Mouse (Mus musculus): ENCODE measurements around the gene Acsl4.
A peak's percentile ranks its signal among the peaks of the same experiment; 100 is the strongest.

Gene Acsl4

GRCm38 (mm10) chrX:142358427-142358826, 31.9 kb downstream of the Acsl4 start:
- DNase-seq (ENCODE audit: low spot score in 2 of 2), result no peak

DNA sequence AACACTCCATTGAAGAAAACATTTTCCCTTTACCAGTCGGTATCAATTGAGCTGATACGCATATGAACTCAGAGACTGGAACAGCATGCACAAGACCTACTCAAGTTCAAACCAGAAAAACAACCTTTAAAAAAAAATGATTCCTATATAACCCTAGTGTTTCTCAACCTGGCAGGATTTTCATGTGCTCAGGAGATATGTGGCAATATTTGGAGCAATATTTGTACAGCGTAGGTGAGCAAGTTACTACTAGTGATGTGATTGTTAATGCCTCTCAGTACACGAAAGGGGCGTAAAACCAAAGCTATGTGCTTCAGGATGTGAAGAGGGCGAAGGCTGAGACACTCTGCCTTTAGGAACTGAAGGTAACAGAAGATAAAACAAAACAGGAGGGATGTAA, 54.1 kb downstream of the Acsl4 start:
- DNase-seq (ENCODE audit: low spot score in 2 of 2), result no peak

- DNase-seq (ENCODE audit: low spot score in 2 of 2), result no peak
Measured at GRCm38 (mm10) chrX:142335502-142335901, 54.8 kb downstream of the Acsl4 start.

- DNase-seq (ENCODE audit: low spot score in 2 of 2), result no peak
Measured at GRCm38 (mm10) chrX:142325760-142326159, 64.6 kb downstream of the Acsl4 start.

- DNase-seq (ENCODE audit: low spot score in 2 of 2), result no peak
Measured at GRCm38 (mm10) chrX:142316106-142316505, 74.2 kb downstream of the Acsl4 start.

DNA sequence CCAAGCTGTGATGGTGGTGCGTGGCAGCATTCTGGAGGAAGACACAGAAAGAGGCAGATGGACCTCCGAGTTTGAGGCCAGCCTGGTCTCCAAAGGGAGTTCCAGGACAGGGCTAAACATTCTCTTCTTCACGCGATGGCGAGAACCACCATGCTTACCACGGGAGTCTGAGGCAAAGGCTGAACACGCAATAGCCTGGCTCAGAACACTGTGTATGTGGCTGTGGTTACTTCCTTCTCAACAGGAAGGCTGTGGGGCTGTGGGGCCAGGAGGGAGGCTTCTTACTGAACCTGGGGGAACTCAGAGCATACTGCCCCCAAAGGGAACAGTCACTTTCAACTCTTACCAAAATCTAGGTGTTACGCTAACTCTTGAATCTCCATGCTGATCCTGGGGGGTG, 75.1 kb downstream of the Acsl4 start:
- no peak for DNase-seq (ENCODE audit: low spot score in 2 of 2)

- DNase-seq (ENCODE audit: low spot score in 2 of 2), result peak; percentile 7 to 10
Measured at GRCm38 (mm10) chrX:142314307-142315024, 75.9 kb downstream of the Acsl4 start.

DNA sequence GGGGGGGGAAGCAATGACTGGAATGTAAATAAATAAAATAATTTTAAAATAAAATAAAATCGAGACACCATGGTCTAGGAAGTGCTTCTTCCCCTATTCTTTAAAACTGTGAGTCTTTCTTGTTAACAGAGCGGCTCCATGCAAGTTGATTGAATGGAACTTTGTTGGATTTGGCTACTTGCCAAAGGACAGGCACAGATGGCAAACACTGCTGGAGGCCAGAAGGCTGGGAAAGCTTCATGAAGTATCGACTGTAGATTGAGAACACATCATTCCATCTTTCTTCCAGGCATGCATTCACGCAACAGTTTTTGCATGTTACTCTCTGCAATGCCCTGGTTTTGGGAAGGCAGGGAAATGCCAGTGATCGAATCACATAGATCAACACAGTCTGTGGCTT, 79.9 kb downstream of the Acsl4 start:
- no peak for DNase-seq (ENCODE audit: low spot score in 2 of 2)

GRCm38 (mm10) chrX:142305869-142306581, 84.3 kb downstream of the Acsl4 start, which contains the start of gene Kcne1l:
Gene Kcne1l, minus strand, starts transcription at chrX:142306294.
- no peak for DNase-seq (ENCODE audit: low spot score in 2 of 2)

DNA sequence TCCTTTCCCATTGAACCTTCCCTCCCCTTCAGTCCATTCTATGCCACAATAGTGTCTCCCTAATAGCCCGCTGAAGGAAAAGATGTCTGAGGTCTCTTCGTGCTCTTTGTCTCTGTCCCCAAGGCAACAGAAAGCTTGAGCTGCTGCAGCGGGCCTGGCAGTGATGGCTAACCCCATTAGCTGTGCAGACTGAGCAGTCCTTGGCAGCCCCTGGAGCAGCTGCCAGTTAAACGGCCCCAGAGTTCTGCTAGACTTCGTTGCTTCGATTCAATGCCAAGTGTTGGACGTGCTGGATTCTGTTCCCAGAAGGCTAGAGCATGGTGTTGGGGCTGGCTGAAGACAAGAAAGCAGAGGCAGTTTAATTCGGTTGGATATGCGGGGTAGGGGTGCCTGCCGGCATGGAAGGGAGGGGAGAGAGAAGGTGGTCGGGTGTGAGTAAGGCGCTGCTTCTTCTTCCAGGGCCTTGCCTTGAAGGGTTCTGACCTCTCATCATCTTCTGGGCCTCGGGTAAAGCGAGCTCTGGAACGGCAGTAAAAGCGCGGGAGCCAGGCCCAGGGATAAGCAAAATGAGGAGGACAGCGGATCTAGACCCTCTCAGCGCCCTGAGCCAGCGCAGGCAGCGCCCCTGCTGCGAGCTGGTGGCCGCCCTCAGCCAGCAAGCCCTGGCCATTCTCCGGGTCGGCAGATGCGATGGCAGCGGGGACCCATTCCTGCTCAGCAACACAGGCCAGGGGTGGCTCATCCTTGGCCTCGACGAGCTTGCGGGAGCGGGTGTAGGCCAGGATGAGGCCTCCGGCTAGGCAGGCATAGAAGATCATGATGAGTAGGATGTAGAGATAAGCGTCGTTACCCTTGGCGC, 85.1 kb downstream of the Acsl4 start:
- DNase-seq (ENCODE audit: low spot score in 2 of 2), result no peak

GRCm38 (mm10) chrX:142304592-142304991, 85.7 kb downstream of the Acsl4 start:
- DNase-seq (ENCODE audit: low spot score in 2 of 2), result no peak

- no peak for DNase-seq (ENCODE audit: low spot score in 2 of 2)
Measured at GRCm38 (mm10) chrX:142303456-142303855, 86.9 kb downstream of the Acsl4 start.

DNA sequence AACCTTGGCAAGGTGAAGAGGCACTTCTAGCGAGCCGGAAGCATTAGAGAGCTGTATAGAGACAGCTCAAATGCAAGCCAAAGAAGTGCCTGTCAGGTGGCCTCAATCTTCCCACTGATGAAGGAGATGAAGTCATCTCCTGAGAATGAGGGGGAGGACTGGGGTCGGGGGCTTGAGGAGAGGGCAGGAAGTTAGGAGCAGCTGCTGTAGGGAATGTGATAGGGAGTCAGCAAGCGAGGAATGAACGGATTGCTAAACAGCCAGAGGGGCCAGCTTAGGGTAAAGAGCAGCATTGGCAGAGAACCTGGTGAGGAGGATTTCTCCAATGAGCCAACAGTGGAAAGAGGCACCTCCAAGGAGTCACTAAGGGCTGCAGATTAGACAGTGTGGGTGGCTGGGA, 104.4 kb downstream of the Acsl4 start:
- DNase-seq (ENCODE audit: low spot score in 2 of 2), result no peak

DNA sequence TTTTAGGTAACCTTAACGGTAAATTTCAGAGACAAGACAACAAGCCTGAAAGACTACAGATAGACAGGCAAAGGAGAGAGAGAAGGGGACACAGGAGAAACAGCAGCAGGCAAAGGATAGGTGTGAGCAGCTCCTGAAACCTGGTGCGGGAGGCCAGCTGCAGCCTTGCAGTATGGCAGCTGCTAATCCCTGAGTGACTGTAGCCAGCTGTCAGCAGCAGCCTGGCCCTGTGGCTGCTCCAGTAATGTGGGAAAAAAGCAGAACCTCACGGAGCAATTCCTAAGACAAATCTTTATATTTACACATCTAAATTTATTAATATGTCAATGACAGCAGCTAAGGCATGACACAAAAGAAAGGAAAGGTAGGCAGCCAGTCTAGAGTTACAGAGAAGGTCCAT, 113.8 kb downstream of the Acsl4 start:
- DNase-seq (ENCODE audit: low spot score in 2 of 2), result no peak

- no peak for DNase-seq (ENCODE audit: low spot score in 2 of 2)
Measured at GRCm38 (mm10) chrX:142276031-142276430, 114.3 kb downstream of the Acsl4 start.

Data from natural killer cell, adult 2 months (primary cell).